Mouse (Mus musculus) right cerebral cortex, adult 2 months (tissue): ENCODE results near the gene Ppp1r13l.

ENCODE experiments used
- DNase-seq, 2 experiments: peaks; one replicate each; pipeline ENCODE4 v3.0.0; 2021 to 2022; ENCODE audit warnings: low spot score in 2 of 2

Gene Ppp1r13l

DNA sequence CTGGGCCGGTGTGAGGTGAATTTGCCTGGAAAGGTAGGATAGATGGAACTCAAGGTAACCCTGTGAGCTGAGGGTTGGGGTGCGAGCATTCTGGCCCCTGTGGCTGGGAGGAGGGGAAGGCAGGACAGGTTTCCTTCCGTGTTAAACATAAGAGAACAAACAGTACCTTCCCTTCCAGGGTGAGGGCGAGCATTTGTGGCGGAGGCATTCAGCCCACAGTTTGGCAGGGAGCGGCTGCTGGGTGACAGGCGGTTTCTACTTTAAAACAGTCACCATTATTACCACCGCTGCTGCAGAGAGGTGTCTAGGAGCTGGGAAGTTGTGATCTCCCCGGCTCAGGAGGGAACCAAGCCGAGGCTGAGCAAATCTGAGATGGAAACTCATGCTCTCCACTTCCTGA is 22.4 kb upstream of the Ppp1r13l start:
- peak in 1 of 2 experiments; percentile 41 for DNase-seq

DNA sequence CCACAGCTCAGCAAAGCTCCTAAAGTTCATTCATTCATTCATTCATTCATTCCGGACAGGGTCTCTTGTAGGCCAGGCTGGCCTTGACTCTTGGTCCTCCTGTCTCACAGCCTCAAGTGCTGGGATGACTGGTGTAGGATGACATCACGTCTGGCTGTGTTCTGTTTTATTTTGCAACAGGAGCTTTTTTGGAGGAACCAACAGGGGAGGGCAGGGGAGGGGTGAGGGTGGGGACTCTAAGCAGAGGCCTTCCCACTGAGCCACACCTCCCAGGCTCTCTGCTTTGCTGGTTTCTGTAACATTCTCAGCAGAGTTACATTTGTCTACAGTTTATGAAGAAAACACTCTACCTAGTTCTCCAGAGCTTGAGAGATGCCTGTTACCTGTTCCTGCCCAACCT is 21.5 kb upstream of the Ppp1r13l start:
- no peak for DNase-seq

DNA sequence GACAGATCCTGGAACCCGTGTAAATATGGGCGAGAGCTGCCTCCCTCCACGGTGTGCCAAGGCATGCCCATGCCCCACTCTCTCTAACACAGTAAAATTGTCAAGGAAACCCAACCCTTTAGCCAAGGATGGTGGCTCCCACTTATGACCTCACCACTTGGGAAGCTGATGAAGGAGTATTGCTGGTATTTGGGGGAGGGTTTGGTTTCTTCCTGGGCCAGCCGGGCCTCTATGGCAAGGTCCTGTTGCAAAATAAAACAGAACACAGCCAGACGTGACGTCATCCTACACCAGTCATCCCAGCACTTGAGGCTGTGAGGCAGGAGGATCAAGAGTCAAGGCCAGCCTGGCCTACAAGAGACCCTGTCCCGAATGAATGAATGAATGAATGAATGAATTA is 21.0 kb upstream of the Ppp1r13l start:
- no peak for DNase-seq

DNA sequence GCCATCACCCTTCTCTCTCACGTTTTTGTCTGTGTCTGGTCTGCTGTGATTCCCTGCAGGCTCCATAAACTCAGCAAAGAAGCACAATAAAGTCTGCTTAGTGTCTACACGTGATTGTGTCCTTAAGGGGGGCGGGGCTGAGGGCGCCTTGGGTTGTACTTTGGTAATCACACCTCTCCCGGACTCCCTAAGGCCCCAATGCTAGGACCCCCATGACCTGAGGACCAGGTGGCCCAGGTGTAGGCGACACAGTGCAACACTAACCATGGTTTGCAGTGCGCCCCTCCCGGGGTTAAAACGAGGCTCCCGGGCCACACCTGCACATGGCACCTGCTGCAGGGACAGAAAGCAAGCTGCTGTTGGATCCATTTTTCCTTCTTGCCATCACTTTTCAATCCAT is 18.3 kb upstream of the Ppp1r13l start:
- DNase-seq, result no peak

DNA sequence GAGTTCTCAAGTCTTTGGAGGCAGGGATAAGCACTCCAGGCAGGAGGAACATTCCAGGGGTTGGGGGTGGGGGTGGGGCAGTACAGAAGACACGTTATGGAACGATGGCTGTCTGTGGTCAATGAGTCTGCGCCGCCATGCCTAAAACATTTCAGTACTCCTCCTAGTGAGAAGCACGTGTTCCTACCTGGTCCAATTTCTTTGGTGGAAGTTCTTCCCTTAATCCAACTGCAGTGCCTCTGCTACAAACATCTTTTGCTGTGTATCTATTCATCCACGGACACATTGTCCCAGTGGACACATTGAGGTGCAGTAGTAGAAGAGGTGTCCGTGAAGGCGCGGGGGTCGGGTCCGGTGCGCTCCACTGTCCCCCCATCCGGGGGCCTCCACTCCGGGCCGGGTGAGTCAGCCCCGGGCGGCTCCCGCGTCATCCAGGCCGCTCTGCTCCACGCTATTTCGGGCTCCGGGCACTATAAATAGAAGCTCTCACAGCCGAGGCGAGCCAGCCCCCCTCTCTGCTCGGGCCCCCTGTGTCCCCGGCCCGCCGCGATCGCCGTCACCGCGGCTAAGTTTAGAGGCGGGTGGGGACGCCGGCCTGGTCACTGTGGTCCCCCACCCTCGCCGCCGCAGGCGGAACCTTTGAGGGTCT is 17.7 kb upstream of the Ppp1r13l start:
- DNase-seq, result peak; percentile 62 to 76

DNA sequence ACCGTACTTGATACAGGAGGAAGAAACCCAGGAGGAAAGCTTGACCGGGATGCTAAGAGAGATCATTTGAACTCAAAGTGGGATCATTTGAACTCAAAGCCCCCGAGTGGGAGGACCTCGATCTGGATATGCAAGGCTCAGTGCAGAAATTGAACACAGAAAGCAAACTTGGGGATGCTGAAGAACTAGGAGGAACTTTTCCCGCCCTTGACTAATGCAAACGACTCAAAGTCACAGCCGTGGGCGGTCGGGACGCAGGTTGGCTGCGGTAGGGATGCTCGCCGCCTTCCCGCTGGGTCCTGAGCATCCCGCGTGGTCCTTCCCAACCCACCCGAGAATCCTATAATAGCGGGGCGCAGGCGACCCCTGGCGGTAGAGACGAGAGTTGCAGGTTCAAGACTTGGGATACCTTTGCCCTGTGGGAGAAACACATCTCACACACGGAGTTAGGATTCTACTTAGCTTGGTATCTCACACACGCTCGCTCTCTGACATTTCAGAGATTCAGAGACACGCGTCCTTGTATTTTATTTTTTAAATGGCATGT is 17.0 kb upstream of the Ppp1r13l start:
- DNase-seq, result peak; percentile 93 to 96

DNA sequence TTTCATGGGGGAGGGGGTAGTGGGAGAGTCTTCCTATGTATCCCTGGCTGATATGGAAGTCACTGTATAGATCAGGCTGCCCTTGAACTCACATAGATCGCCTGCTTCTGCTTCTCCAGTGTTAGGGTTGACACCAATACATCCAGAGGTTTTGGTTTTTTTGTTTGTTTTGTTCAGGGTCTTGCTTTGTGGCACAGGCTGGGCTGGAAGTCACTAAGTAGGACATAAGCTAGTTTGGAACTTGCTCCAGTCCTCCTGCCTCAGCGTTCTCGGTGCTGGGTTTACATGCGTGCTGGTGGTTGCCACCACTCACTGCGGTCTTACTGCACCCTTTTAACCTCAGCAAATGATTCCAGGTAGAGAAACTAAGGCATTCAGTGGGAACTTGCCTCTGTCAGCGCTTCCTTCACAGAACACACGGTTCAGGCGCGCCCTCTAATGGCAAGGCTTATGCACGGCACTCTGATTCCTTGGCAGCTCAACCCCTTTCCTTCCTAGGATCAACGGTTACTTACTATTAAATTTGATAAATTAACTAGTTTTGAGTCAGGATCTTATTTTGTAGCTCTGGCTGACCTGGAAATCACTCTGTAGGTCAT is 16.2 kb upstream of the Ppp1r13l start:
- peak; percentile 81 to 86 for DNase-seq

DNA sequence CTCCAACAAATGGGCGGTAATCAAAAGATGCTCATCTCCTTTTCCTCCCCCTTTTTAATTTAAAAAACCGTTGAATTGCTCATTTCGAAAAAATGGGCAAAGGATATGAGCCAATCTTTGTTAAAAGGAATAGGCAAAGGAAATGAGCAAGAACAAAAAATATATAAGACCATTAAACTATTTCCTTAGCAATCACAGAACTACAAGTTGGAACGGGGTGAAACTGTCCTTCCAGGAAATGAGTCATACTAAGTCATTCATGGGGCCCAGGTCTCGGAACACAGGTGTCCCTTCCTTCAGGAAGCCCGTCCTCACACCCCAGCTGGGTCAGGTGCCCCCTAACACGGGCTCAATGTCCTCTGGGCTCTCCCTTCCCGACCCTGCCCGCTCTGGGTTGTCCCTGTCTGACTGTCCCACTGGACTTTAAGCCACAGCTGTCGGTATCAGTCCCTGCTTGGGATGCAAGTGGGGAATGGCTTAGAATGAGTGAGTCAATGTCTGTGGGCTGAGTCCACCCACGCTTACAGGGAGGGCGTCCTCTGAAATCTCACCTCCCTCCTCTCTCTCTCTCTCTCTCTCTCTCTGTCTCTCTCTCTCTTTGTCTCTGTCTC is 15.2 kb upstream of the Ppp1r13l start, which contains the start of gene Ercc1:
TSS of gene Ercc1 (plus strand) at position 542 of the 611 bp plus-strand sequence.
- peak; percentile 43 to 54 for DNase-seq

DNA sequence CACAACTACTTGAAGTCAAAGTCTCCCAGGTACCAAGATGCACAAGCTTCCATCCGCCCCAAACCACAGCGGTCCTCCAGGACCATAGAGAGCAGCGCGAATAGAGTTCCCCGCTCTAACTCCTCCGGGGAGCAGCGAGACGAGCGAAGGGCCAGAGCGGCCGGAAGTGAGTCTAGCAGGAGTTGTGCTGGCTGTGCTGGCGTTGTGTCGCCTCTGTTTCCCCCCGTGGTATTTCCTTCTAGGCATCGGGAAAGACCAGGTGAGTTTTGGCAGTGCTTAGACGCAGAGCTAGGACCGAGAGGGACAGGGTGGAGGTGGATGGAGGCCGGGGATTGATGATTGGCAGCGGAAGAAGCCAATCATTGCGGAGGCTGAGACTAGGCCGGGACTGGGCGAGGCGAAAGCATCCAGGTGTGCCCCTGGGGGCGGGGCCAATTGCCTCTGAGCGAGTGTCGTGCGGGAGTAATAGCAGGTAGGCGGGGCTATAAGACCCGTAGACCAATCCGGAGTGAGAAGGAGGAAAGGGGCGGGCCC is 14.5 kb upstream of the Ppp1r13l start:
- peak; percentile 95 to 96 for DNase-seq

DNA sequence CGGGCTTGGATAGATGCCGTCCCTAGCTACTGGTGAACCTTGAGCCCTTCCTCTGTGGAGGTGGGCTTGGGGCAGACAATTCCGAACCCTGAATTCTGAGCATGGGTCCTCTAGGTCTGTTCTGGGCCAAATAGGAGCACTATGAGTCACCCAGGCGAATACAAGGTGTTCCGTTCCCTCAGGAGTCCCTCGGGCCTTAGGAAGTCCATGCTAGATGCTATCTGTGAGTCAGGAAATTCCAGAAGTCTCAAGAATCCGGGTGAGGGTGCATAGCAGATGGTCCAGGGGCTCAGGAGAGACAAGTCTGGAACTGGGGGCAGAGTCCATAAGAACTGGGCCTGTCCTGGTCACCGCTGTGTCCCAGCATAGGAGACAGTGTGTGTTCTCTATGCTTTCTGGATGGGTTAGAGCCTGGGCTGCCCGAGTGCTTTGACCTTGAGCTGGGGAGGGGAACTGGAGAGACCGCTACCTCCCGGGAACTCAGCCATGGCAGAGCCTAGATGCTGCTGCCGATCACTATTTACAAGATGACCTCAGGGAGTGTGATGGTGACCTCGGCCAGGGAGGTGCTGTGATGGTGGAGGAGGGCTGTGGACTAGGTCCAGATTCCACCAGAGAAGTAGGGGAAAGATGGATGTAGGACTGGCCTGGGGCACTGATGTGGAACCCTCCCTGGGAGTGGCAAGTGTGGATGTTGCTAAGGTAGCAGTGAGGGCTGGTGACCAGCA is 10.2 kb upstream of the Ppp1r13l start:
- DNase-seq, result no peak

DNA sequence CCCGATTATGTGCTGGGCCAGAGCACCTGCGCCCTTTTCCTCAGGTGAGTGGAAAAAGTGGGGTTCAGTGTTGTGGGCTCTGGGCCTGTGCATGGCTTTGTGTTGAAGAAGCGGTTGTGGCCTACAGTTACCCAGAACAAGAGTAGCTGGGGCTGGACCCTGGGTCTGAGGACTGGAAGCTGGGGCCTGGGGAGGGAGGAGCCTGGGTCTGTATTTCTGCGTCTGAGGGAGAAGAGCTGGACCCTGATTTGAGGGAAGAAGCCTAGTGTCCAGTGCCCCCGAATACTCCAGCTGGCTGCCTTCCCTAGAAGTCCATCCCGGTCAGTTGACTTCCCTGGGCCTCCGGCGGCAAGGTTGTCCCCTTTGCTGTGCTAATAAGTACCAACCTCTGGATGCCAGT is 9.3 kb upstream of the Ppp1r13l start:
- DNase-seq, result no peak

DNA sequence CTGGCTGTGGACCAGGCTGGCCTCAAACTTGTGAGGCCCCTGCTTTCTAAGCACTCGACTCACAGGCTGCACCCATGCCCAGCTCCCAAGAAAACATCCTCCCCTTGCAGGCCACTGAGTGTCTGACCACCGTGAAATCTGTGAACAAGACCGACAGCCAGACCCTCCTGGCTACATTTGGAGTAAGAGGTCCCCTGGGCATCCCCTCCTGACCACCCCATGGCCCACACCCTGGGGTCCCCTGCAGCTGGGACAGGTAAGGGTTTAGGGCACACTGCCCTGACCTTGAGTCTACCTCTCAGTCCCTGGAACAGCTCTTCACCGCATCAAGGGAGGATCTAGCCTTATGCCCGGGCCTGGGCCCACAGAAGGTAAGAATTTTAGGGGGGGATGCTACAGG is 4.6 kb upstream of the Ppp1r13l start:
- no peak for DNase-seq

DNA sequence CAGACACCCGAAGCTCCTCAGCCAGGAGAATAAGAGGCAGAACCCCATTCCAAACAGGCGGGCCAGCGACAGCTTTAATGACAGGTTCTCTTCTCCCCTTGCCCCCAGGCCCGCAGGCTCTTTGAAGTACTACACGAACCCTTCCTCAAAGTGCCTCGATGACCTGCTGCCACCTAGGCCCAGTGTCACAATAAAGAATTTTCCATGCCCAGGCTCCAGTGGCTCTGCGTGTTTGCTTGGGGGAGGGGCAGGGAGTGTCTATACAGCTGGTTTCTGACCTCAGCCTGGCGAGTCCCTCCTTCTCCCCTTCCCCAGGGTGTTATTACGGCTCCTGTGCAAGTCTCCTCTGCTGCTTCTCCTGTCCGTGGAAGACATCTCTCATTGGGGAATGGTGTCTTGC is 3.2 kb upstream of the Ppp1r13l start:
- no peak for DNase-seq

DNA sequence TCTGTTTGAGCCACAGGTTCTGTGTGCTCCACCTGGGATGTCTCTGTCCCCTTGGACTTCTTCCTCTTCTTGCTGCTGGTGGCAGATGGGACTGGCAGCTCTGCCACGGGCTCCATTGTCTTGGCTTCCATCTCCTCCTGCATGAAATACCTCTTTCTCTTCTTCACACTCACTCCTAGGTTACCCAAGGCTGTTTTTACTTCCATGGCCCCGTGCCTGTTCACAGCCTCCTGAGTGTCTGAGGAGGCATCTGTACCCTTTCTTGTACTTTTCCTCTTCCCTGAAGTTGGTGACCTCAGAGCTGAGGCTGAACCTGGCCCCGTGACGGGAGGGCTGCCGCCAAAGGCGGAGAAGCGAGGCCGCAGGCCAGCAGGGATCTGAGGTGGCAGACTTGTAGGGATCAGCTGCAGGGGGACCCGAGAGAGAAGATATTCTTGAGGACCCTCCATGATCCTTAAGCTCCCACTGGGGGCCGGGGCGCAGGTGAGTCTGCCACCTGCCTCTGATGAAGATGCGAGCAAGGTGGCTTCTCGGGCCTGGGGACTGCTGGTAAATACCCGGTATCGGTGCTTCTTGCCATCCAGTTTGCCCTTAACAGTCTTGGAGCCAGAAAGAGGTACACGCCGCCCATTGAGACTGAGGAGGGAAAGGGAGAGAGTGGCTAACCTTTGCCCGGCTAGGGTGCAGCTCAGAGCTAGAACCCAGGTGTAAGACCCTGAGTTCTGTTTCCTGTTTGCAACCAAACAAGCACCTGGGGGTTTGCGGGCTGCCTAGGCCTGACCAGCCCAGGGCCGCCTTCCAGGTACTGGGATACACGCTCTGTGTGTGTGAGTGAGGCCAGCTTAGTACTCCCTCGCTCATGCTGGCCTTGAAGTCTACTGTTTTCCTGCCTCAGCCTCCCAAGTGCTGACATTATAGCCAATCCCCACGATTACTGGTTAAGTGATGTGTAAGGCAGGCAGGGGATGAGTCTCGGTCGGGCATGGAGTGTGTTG is 1.9 kb upstream of the Ppp1r13l start:
- no peak for DNase-seq

DNA sequence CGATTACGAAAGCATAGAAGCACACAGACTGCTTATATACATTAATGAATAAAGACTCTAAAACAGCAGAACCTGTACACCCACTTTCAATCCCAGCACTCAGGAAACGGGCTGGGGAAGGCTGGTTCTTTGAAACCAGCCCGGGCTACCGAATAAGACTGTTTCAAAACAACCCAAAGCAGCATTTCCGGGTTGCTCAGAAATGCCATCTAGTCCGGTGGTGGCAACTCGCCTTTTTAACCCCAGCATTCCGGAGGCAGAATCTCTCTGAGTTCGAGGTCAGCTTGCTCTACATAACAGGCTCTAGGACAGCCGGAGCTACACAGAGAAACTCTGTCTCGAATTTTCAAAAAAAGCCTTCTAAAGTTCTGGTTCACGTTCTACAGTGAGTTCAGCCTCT is 915 bp upstream of the Ppp1r13l start:
- no peak for DNase-seq

DNA sequence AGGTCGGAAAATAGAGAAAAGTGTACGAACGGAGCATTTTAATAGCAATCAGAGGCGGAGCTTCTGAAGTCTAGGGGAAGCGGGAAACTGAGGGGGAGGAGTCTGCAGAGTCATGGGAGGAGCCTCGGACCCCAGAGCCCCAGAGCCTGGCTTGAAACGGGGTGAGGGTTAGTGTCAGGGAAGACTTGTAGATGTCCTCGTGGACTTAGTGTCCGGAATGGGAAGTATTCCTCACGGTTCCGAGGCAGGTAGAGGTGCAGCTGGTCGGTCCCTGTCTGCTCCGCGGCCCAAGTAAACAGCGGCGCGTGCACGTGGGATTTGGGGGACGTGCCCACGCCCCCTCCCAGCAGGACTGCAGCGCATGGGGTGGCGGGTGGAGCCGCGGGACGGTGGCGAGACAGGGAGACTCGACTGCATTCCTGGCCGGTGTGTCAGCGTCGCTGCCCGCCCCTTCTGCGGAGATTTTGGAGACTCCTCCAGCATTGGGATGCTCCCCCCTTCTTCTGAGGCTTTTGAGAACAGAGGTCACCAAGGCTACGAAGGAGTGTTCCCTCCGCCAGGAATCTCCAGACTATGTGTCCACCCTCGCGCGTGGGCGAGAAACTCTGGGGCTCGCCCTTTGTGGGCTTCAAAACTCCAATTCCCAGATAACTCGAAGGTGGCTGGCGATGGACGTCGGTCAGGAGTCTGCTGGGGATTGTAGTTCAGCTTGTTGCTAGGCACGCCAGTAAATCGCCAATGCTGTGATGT is 518 bp downstream of the Ppp1r13l start:
- DNase-seq, result peak; percentile 65 to 76

DNA sequence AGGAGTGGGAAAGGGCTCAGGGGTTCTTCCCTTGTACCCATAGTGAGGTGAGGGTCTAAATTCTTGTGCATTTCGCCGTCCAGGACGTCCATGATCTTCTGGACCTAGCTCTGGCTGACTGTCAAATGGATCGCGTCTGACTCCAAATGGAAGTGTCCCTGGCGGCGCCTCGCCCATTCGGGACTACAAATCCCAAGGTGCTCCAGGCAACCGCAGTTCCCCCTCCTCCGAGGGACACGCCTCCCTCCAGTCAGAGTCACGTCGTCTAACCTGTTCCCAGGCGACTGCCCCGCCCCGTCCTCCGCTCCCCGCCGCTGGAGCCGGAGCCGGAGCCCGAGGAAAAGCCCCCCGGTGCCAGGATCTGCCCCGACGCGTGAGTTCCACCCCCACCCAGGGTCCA is 1.4 kb downstream of the Ppp1r13l start:
- peak; percentile 92 to 95 for DNase-seq

DNA sequence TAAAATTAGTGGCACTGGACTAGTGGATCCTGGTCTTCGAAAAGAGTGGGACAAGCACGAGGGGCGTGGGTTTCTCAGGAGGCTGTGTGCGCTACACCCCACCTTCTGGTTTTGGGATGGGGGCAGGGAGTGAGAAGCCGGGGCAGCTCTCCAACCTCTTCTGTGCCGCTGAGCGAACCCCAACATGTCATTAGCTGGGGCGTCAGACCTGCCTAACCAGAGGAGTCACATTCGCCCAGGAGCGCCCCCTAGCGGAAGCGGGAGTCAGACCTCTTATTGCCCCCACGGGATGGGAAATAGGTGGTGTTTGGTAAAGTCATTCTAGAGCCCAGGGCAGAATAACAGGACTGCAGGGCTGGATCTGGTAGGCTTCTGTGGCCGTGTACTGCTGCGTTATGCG is 2.2 kb downstream of the Ppp1r13l start:
- DNase-seq, result peak; percentile 67 to 75

DNA sequence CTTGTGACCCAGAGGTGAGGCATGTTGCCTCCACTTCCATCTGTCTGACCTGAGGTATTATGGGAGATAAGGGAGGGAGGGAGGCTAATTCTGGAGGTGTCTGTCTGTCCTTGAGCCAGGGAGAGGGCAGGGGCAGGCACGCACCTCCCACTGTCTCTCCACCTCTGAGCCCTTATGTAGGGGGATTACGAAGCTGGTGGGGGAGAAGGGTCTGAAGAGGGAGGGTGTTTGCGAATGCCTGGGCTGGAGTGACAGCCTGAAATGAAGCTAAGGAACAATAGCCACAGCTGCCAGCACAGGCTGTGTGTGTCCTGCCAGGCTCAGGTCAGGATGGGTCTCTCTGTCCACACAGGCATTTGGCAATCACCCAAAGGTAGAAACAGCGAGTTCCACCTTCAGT is 2.7 kb downstream of the Ppp1r13l start:
- no peak for DNase-seq

DNA sequence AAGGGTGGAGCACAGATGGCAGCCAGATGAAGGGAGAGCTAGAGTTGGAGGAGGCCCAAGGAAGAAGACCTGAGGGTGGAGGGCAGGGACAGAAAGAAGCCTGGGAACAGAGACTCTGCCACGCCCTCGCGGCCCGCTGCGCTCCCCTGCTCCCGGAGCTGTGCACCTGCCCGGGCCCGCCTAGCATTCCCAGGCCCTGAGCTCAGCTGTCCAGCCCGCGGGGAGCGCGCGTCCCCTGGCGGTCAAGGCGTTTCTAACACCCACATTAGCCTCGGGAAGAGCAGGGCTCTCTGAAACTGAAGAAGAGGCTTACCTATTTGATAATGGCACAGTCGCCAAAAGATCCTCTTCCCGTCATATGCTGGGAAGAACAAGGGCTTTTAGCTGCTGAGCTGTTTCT is 4.3 kb downstream of the Ppp1r13l start:
- peak; percentile 51 to 55 for DNase-seq
